Mouse (Mus musculus): ENCODE results near the gene Gm20388. TPM values are rescaled to one million over a fixed set of nuclear protein-coding genes. Genes with fewer than 3 reads are reported as not detected.
A peak's percentile ranks its signal among the peaks of the same experiment; 100 is the strongest.

Gene Gm20388
- polyA plus RNA-seq, 1 experiment from 2014 or later, result not detected

GRCm38 (mm10) chr8:121922101-121922500 lies 2011.5 kb downstream of the Gm20388 start:
- peak; percentile 85 for ATAC-seq (replicated peaks; ENCODE audit: insufficient number of reproducible peaks, insufficient read depth, low FRiP score, low read depth)

GRCm38 (mm10) chr8:121924681-121925080 lies 2014.0 kb downstream of the Gm20388 start:
- H3K9me3 ChIP-seq (replicated peaks), result no peaks in the 10 kb centered on the region
- no peak overlapping the region for H3K4me2 ChIP-seq
- H3K9ac ChIP-seq, result no peak overlapping the region
- ATAC-seq (replicated peaks; ENCODE audit: insufficient number of reproducible peaks, insufficient read depth, low FRiP score, low read depth), result no peak
- no peak overlapping the region for H3K27ac ChIP-seq
- 70% methylated on average over 5 of the region's 5 CpGs for WGBS
- H3K27me3 ChIP-seq, result no peaks in the 10 kb centered on the region
- H3K36me3 ChIP-seq, result no peaks in the 10 kb centered on the region
- no peak overlapping the region for H3K4me3 ChIP-seq
- peaks cover 12% of the 10 kb centered on the region; the same call in 1 of the 2 replicates for H3K4me1 ChIP-seq (replicated peaks)

More at GRCm38 (mm10) chr8:121922101-121922500, 2011.5 kb downstream of the Gm20388 start:
- Histone ChIP-seq H3K4me1 (replicated peaks) (peaks cover 12% of the 10 kb centered on the region; the same call in 1 of the 2 replicates), H3K27ac (peak overlapping the region; percentile 31; the same call in 1 of the 2 replicates), H3K9me3 (replicated peaks) (no peaks in the 10 kb centered on the region), H3K4me3 (no peak overlapping the region), H3K4me2 (no peak overlapping the region), H3K36me3 (no peaks in the 10 kb centered on the region), H3K9ac (no peak overlapping the region), H3K27me3 (no peaks in the 10 kb centered on the region)
- WGBS, result 47% methylated on average over 8 of the region's 8 CpGs

GRCm38 (mm10) chr8:121925624-121926023 lies 2015.0 kb downstream of the Gm20388 start:
- no peak for ATAC-seq (replicated peaks; ENCODE audit: insufficient number of reproducible peaks, insufficient read depth, low FRiP score, low read depth)
- Histone ChIP-seq H3K9me3 (replicated peaks) (no peaks in the 10 kb centered on the region), H3K27me3 (no peaks in the 10 kb centered on the region), H3K9ac (no peak overlapping the region), H3K27ac (no peak overlapping the region), H3K4me3 (no peak overlapping the region), H3K4me1 (replicated peaks) (peaks cover 12% of the 10 kb centered on the region; the same call in 1 of the 2 replicates), H3K36me3 (no peaks in the 10 kb centered on the region), H3K4me2 (no peak overlapping the region)
- WGBS, result 29% methylated on average over 10 of the region's 10 CpGs

GRCm38 (mm10) chr8:121926266-121926665 lies 2015.6 kb downstream of the Gm20388 start:
- ATAC-seq (replicated peaks; ENCODE audit: insufficient number of reproducible peaks, insufficient read depth, low FRiP score, low read depth), result no peak
- WGBS, result 59% methylated on average over 8 of the region's 8 CpGs
- H3K4me2 ChIP-seq, result no peak overlapping the region
- no peaks in the 10 kb centered on the region for H3K27me3 ChIP-seq
- H3K9me3 ChIP-seq (replicated peaks), result no peaks in the 10 kb centered on the region
- no peaks in the 10 kb centered on the region for H3K36me3 ChIP-seq
- peaks cover 11% of the 10 kb centered on the region; the same call in 1 of the 2 replicates for H3K4me1 ChIP-seq (replicated peaks)
- no peak overlapping the region for H3K4me3 ChIP-seq
- no peak overlapping the region for H3K27ac ChIP-seq
- H3K9ac ChIP-seq, result no peak overlapping the region

- H3K4me3 ChIP-seq, result no peak overlapping the region
- 31% methylated on average over 8 of the region's 8 CpGs for WGBS
- no peak overlapping the region for H3K4me2 ChIP-seq
- no peak overlapping the region for H3K9ac ChIP-seq
- no peaks in the 10 kb centered on the region for H3K9me3 ChIP-seq (replicated peaks)
- H3K4me1 ChIP-seq (replicated peaks), result 0 out of 2 replicates have a peak, but pooled peaks cover under 1% of the 10 kb centered on the region
- 0 out of 2 replicates have a peak, but pooled peaks have one; percentile 51 for ATAC-seq (replicated peaks; ENCODE audit: insufficient number of reproducible peaks, insufficient read depth, low FRiP score, low read depth)
- no peak overlapping the region for H3K27ac ChIP-seq
- H3K36me3 ChIP-seq, result no peaks in the 10 kb centered on the region
- H3K27me3 ChIP-seq, result no peaks in the 10 kb centered on the region
Measured at GRCm38 (mm10) chr8:121927316-121927715, 2016.7 kb downstream of the Gm20388 start.

GRCm38 (mm10) chr8:121930047-121930446 lies 2019.4 kb downstream of the Gm20388 start:
- WGBS, result 80% methylated on average over 4 of the region's 4 CpGs
- peaks cover 7% of the 10 kb centered on the region for H3K4me1 ChIP-seq (replicated peaks)
- no peaks in the 10 kb centered on the region for H3K36me3 ChIP-seq
- H3K4me3 ChIP-seq, result no peak overlapping the region
- H3K27me3 ChIP-seq, result no peaks in the 10 kb centered on the region
- no peak overlapping the region for H3K4me2 ChIP-seq
- H3K9ac ChIP-seq, result no peak overlapping the region
- no peak overlapping the region for H3K27ac ChIP-seq
- no peak for ATAC-seq (replicated peaks; ENCODE audit: insufficient number of reproducible peaks, insufficient read depth, low FRiP score, low read depth)
- no peaks in the 10 kb centered on the region for H3K9me3 ChIP-seq (replicated peaks)

GRCm38 (mm10) chr8:121931571-121931970 lies 2020.9 kb downstream of the Gm20388 start:
- no peak for ATAC-seq (replicated peaks; ENCODE audit: insufficient number of reproducible peaks, insufficient read depth, low FRiP score, low read depth)
- Histone ChIP-seq H3K9ac (no peak overlapping the region), H3K4me2 (no peak overlapping the region), H3K27ac (no peak overlapping the region), H3K4me1 (replicated peaks) (peaks cover 11% of the 10 kb centered on the region), H3K9me3 (replicated peaks) (no peaks in the 10 kb centered on the region), H3K27me3 (no peaks in the 10 kb centered on the region), H3K36me3 (no peaks in the 10 kb centered on the region), H3K4me3 (no peak overlapping the region)
- 79% methylated on average over 7 of the region's 7 CpGs for WGBS

- no peaks in the 10 kb centered on the region for H3K27me3 ChIP-seq
- no peak overlapping the region for H3K4me2 ChIP-seq
- H3K4me3 ChIP-seq, result no peak overlapping the region
- H3K9ac ChIP-seq, result no peak overlapping the region
- no peaks in the 10 kb centered on the region for H3K9me3 ChIP-seq (replicated peaks)
- 59% methylated on average over 12 of the region's 12 CpGs for whole genome bisulfite sequencing
- H3K36me3 ChIP-seq, result no peaks in the 10 kb centered on the region
- ATAC-seq (replicated peaks; ENCODE audit: insufficient number of reproducible peaks, insufficient read depth, low FRiP score, low read depth), result no peak
- peaks cover 11% of the 10 kb centered on the region for H3K4me1 ChIP-seq (replicated peaks)
- H3K27ac ChIP-seq, result no peak overlapping the region
Measured at GRCm38 (mm10) chr8:121932026-121932667, 2021.5 kb downstream of the Gm20388 start.

- Histone ChIP-seq H3K27ac (no peak overlapping the region), H3K9me3 (replicated peaks) (no peaks in the 10 kb centered on the region), H3K4me1 (replicated peaks) (peaks cover 11% of the 10 kb centered on the region), H3K4me2 (no peak overlapping the region), H3K27me3 (no peaks in the 10 kb centered on the region), H3K9ac (no peak overlapping the region), H3K4me3 (no peak overlapping the region), H3K36me3 (no peaks in the 10 kb centered on the region)
- 85% methylated on average over 14 of the region's 14 CpGs for WGBS
- ATAC-seq (replicated peaks; ENCODE audit: insufficient number of reproducible peaks, insufficient read depth, low FRiP score, low read depth), result no peak
Measured at GRCm38 (mm10) chr8:121932668-121933520, 2022.3 kb downstream of the Gm20388 start.

- ATAC-seq (replicated peaks; ENCODE audit: insufficient number of reproducible peaks, insufficient read depth, low FRiP score, low read depth), result no peak
- Histone ChIP-seq H3K9ac (no peak overlapping the region), H3K4me1 (replicated peaks) (peaks cover 11% of the 10 kb centered on the region), H3K36me3 (no peaks in the 10 kb centered on the region), H3K27ac (no peak overlapping the region), H3K4me3 (no peak overlapping the region), H3K9me3 (replicated peaks) (no peaks in the 10 kb centered on the region), H3K4me2 (no peak overlapping the region), H3K27me3 (no peaks in the 10 kb centered on the region)
- WGBS, result 32% methylated on average over 4 of the region's 4 CpGs
Measured at GRCm38 (mm10) chr8:121934506-121934905, 2023.9 kb downstream of the Gm20388 start.

- H3K27ac ChIP-seq, result no peak overlapping the region
- H3K9ac ChIP-seq, result no peak overlapping the region
- no peak overlapping the region for H3K4me3 ChIP-seq
- H3K36me3 ChIP-seq, result no peaks in the 10 kb centered on the region
- no peak overlapping the region for H3K4me2 ChIP-seq
- no peaks in the 10 kb centered on the region for H3K27me3 ChIP-seq
- H3K4me1 ChIP-seq (replicated peaks), result peaks cover 11% of the 10 kb centered on the region
- no peaks in the 10 kb centered on the region for H3K9me3 ChIP-seq (replicated peaks)
- no peak for ATAC-seq (replicated peaks; ENCODE audit: insufficient number of reproducible peaks, insufficient read depth, low FRiP score, low read depth)
Measured at GRCm38 (mm10) chr8:121934923-121935322, 2024.3 kb downstream of the Gm20388 start.
